Mouse (Mus musculus): ENCODE measurements around the gene Fbln2.

DNA sequence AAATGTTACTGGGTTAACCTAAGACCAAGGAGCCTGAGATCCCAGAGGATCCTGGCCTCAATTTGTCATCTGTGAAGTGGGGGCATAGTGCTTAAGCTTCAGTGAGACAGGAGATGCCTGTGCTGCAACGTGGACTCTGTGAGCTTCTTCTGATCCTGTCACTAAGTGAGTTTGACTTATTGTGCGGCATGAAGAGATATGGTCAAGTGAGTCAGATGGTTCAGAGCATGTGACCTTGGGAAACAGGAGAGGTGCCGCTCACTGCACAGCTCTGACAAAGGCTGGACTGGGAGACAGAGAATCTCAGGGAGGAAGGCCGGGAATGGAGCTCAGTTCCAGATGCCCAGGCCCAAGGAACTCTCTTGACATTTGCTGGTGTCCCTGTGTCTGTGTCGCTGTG is 6.5 kb upstream of the Fbln2 start:
- TF ChIP-seq POLR2A (IDR thresholded peaks at IDR 0.05; ENCODE audit: control insufficient read depth, extremely low read depth, insufficient read depth, low read length, poor library complexity) (no peak), CTCF (IDR thresholded peaks at IDR 0.05; ENCODE audit: borderline replicate concordance, control insufficient read depth, extremely low read depth, insufficient read depth, low read length, poor library complexity) (no peak)

Data from thymus, adult 2 months (tissue).